Mouse (Mus musculus): ENCODE data around the gene Sh2b2. TPM values are rescaled to one million over a fixed set of nuclear protein-coding genes. Genes with fewer than 3 reads are reported as not detected.

The Sh2b2 gene
- polyA plus RNA-seq, 1 experiment from 2014 or later = 3.1 TPM

DNA sequence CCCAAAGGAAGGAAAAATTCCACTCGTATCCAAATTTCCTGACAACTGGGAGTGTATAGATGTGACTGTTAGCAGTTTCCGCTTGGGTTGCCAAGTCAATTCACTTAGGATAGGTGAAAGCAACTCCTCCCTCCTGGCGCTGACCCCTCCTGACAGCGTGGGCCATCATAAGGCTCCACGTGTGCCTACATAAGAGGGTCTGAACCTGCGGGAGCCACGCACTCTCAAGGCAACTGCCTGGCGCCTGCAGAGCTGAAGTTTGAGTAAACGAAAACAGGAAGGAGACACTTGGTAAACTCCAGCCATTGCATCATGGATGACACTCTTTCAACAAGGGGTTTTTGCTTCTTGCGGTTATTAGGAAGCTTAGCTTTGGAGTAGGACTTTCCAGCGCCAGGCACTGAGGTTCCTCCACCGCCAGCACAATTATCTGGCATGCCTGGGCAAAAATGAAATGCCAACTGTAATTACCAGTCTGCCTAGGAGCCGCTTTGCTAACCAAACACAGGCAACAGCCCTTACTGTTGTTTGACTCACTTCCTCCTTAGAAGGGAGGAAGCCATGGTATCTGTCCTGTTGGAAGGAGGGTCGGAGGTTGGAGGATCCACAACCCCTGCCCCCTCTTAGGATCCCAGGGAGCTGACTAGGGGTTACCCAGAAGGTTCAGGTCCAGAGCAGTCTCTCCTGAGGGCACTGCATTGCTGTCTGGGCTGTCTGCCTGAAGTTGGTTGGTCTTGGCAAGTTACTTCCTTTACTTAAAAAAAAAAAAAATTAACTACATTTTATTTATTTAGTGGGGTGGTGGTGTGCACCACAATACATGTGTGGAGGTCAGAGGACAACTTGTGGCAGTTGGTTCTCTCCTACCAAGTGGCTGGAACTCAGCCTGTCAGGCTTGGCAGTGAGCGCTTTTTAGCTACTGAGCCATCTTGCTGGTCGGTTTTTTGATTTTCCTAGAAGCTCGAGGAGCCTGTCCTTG lies 74.7 kb downstream of the Sh2b2 start:
- Histone ChIP-seq H3K27me3 (replicated peaks) (no peaks in the 10 kb centered on the region), H3K36me3 (no peaks in the 10 kb centered on the region), H3K27ac (peak overlapping the region; percentile 71), H3K9me3 (no peaks in the 10 kb centered on the region), H3K4me3 (replicated peaks) (peak overlapping the region; percentile 52), H3K9ac (peak overlapping the region; percentile 50), H3K4me1 (replicated peaks) (peaks cover 24% of the 10 kb centered on the region), H3K4me2 (replicated peaks) (peak overlapping the region; percentile 90)
- WGBS = 27% methylated on average over 17 of the region's 17 CpGs
- no peak for ATAC-seq

DNA sequence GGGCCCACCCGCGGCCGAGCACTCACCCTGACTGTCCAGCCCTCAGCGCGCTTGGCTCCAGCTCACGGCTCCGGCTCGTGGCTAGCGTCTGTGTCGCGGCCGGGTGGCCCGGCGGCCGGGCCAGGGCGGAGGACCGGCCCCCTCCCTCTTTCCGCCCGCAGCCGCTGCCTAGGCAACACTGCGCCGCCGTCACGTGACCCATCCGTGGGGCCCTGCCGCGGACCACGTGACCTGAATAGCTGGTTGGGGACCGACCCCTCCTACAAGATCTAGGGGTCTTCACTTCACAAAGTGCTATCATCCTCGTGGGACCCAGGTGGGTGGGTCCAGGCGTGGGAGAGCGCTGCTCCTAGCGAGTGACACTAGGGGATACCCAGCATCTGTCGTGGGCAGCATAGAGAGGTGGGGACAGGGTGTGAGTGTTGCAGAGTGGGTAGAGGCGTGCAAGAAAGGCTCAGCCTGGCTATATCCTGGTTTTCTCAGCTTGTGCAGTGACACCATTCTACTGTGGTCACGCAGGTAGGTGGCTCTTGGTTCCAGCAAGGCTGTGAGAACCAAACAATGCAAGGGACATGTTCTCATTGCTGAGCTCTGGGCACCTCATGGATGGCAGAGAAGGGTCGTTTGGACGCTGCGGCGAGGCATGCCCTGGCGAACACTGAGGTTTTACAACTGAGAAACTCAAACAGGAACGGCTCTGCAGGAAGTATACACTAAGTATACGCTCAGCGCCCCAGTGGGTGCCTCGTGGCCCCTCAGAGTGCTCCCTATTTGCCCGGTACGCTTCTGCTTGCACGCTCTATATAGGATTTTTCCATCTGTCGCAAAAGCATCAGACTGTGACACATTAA lies 75.6 kb downstream of the Sh2b2 start, which contains the start of gene Orai2:
Gene Orai2, minus strand, starts transcription at position 202 of the 851 bp plus-strand sequence.
- H3K4me2 ChIP-seq (replicated peaks) = peak within 1 kb of the TSS; percentile 90
- no peaks in the 10 kb centered on the region for H3K27me3 ChIP-seq (replicated peaks)
- WGBS = 3% methylated on average over 49 of the region's 49 CpGs
- H3K9me3 ChIP-seq = no peaks in the 10 kb centered on the region
- peak; percentile 84 for ATAC-seq
- peak within 1 kb of the TSS; percentile 50 for H3K9ac ChIP-seq
- peak within 1 kb of the TSS; percentile 71 for H3K27ac ChIP-seq
- H3K36me3 ChIP-seq = no peaks in the 10 kb centered on the region
- H3K4me3 ChIP-seq (replicated peaks) = peak within 1 kb of the TSS; percentile 52
- peaks cover 24% of the 10 kb centered on the region for H3K4me1 ChIP-seq (replicated peaks)

DNA sequence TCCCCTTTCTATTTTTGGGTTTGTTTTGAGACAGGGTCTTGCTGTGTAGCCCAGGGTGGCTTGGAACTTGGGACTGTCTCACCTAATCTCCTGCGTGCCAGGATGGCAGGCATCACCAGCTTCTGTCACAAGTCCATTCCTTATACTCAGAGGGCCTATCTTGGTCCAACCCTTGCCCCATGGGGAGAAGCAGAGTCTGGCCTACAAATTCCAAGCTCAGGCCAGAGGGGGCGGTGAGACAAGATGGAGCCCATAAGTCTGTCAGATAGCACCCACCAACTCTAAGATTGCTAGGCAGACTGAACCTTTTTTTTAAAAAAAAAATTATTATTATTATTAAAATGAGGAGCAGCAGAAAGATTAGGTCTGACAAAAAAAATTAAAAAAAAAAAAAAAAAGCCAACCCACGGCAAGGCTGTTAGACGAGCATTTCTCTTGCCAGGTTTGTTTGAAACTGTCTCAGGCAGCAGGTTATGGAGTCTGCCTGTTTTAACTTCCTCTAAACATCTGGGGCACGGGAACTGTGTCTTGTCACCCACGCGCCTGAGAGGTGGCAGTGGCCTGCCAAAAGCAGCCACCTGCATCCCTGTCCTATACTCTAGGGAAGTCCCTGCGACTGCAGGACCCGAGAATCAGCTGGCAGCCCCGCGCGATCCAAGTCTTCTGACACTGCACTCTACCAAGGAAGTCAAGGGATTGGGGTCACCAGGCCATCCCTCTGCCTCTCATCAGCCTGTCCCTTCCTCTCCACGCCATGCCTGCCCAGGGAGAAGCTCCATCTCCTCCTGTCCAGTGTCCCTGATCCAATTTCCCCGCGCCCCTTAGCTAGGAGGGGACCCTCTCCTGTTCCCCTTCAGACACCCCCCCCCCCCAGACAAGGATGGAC lies 76.5 kb downstream of the Sh2b2 start:
- H3K27me3 ChIP-seq (replicated peaks) = no peaks in the 10 kb centered on the region
- H3K4me3 ChIP-seq (replicated peaks) = peak overlapping the region; percentile 52
- H3K4me2 ChIP-seq (replicated peaks) = peak overlapping the region; percentile 90
- peak; percentile 57 for ATAC-seq
- no peaks in the 10 kb centered on the region for H3K9me3 ChIP-seq
- H3K4me1 ChIP-seq (replicated peaks) = peaks cover 24% of the 10 kb centered on the region
- H3K27ac ChIP-seq = 0 out of 2 replicates have a peak overlapping the region, but pooled peaks have one; percentile 9
- no peaks in the 10 kb centered on the region for H3K36me3 ChIP-seq
- 14% methylated on average over 14 of the region's 15 CpGs for WGBS
- peak overlapping the region; percentile 50 for H3K9ac ChIP-seq

Other genes starting within 250 kb of the Sh2b2 start
- 42.9 and 45.6 TPM in 2 replicates for gene Upk3b, start 208.1 kb downstream of the Sh2b2 start, polyA plus RNA-seq (2015; fragmentation: Nextera tagmentation; extraction: Ambion mirVana)
- 1.4 and 1.9 TPM in 2 replicates for gene Upk3bl, start 192.1 kb downstream of the Sh2b2 start, polyA plus RNA-seq (2015; fragmentation: Nextera tagmentation; extraction: Ambion mirVana)
- 16.3 and 19.4 TPM in 2 replicates for gene Rasa4, start 162.6 kb downstream of the Sh2b2 start, polyA plus RNA-seq (2015; fragmentation: Nextera tagmentation; extraction: Ambion mirVana)
- 231 and 236 TPM in 2 replicates for gene Polr2j, start 129.9 kb downstream of the Sh2b2 start, polyA plus RNA-seq (2015; fragmentation: Nextera tagmentation; extraction: Ambion mirVana)
- gene Lrwd1, start 110.5 kb downstream of the Sh2b2 start, polyA plus RNA-seq (2015; fragmentation: Nextera tagmentation; extraction: Ambion mirVana) = 24.5 and 25.3 TPM in 2 replicates
- gene Alkbh4, start 110.4 kb downstream of the Sh2b2 start, polyA plus RNA-seq (2015; fragmentation: Nextera tagmentation; extraction: Ambion mirVana) = 15.3 and 17.2 TPM in 2 replicates
- gene Orai2, start 75.8 kb downstream of the Sh2b2 start, polyA plus RNA-seq (2015; fragmentation: Nextera tagmentation; extraction: Ambion mirVana) = 6.4 and 6.7 TPM in 2 replicates
- gene Prkrip1, start 47.6 kb downstream of the Sh2b2 start, polyA plus RNA-seq (2015; fragmentation: Nextera tagmentation; extraction: Ambion mirVana) = 44.2 and 45.7 TPM in 2 replicates

Measured in intestine, embryonic 15.5 days (tissue).